Mouse (Mus musculus): ENCODE results near the gene Nip7. TPM values are rescaled to one million over a fixed set of nuclear protein-coding genes. Genes with fewer than 3 reads are reported as not detected.
"Not testable (repeated sequence)": the region's sequence is repeated elsewhere in the genome, so short reads cannot be mapped to it uniquely, and the experiment has no call there.

Nip7 gene
- total and polyA plus RNA-seq, 3 experiments = 166 to 231 (median 226) TPM

DNA sequence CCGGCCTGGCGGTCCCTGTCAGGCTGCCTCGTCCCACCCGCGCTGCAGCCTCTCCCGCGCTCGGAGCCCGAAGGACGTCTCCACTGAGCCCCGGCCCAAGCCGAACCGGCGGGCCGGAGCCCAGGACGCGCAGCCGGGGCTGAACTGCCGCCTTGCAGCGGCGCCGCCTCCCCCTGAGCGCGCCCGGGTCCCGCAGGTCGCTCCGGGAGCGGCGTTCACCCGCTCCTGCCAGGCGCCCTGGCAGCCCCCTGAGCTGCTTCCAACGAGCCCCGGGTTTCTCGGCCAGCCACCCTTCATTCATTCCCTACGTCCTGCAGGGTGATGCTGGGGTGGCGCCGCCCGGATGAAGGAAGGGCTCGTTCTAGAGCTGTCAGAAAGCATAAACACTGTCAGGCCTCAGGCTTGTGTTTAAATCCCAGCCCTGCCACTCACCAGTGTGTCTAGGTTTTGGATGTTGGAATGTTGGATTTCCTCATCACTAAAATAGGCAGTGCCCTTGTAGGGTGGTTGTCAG, 25.0 kb upstream of the Nip7 start:
- peaks cover 2% of the 10 kb centered on the region for H3K27me3 ChIP-seq (replicated peaks)
- peaks cover 13 to 32% of the 10 kb centered on the region in 2 experiments for H3K4me1 ChIP-seq (ENCODE audit: control insufficient read depth in 1 of 2, insufficient read depth in 2 of 2)
- TF ChIP-seq ZMIZ1 (IDR thresholded peaks at IDR 0.05; ENCODE audit: low read depth, low read length) = no peak
- 0 out of 2 replicates have a peak, but pooled peaks have one; percentile 45 for TF ChIP-seq UBTF (IDR thresholded peaks at IDR 0.05; ENCODE audit: low read depth, low read length)
- DNase-seq (ENCODE audit: extremely low read depth) = no peak
- peak overlapping the region; percentile 55 to 94 (median 92) for H3K4me3 ChIP-seq (replicated peaks in 1 of 3; ENCODE audit: low read depth in 2 of 3, low read length in 2 of 3, poor library complexity in 1 of 3)
- H3K79me2 ChIP-seq (replicated peaks; ENCODE audit: control insufficient read depth, extremely low read depth, insufficient read depth, poor library complexity, severe bottlenecking) = peaks cover 16% of the 10 kb centered on the region; the same call in 1 of the 2 replicates
- 0 out of 2 replicates have a peak overlapping the region, but pooled peaks have one; percentile 12 for H3K27ac ChIP-seq (ENCODE audit: insufficient read depth, low read depth)
- H3K36me3 ChIP-seq (replicated peaks in 1 of 2; ENCODE audit: control insufficient read depth in 1 of 2, insufficient read depth in 1 of 2, low read length in 1 of 2) = peaks cover 2 to 14% of the 10 kb centered on the region in 2 experiments
- no peaks in the 10 kb centered on the region for H3K9me3 ChIP-seq (replicated peaks; ENCODE audit: low read length)
- in situ Hi-C loops (cut with MboI; ENCODE audit: low pct_ligation_motif_present, low pct_unique_long_range_greater_than_20kb, low sequenced_read_pairs) (no loop called here), dilution Hi-C loops (cut with MboI; ENCODE audit: extremely low pct_ligation_motif_present, extremely low pct_unique_long_range_greater_than_20kb, low sequenced_read_pairs) (no loop called here)
- H3K9ac ChIP-seq (ENCODE audit: insufficient read depth, low read depth) = peak overlapping the region; percentile 86
- H3K4me2 ChIP-seq (ENCODE audit: insufficient read depth, low read depth, poor library complexity, severe bottlenecking) = peak overlapping the region; percentile 80

DNA sequence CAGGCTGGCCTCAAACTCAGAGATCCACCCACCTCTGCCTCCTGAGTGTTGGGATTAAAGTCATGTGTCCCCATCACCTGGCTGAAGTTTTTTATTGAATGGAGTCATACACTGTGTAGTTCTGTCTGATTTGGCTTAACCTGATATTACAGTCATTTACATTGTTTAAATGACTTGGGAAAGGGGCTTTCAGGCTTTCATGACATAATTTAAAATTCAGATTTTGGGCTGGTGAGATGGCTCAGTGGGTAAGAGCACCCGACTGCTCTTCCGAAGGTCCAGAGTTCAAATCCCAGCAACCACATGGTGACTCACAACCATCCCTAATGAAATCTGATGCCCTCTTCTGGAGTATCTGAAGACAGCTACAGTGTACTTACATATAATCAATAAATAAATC, 23.1 kb upstream of the Nip7 start:
- H3K9me3 ChIP-seq (replicated peaks; ENCODE audit: low read length); H3K4me3 ChIP-seq (replicated peaks in 1 of 3; ENCODE audit: low read depth in 2 of 3, low read length in 2 of 3, poor library complexity in 1 of 3); H3K4me2 ChIP-seq (ENCODE audit: insufficient read depth, low read depth, poor library complexity, severe bottlenecking); H3K27me3 ChIP-seq (replicated peaks); dilution Hi-C loops (cut with MboI; ENCODE audit: extremely low pct_ligation_motif_present, extremely low pct_unique_long_range_greater_than_20kb, low sequenced_read_pairs); DNase-seq (ENCODE audit: extremely low read depth); H3K9ac ChIP-seq (ENCODE audit: insufficient read depth, low read depth); H3K27ac ChIP-seq (ENCODE audit: insufficient read depth, low read depth); in situ Hi-C loops (cut with MboI; ENCODE audit: low pct_ligation_motif_present, low pct_unique_long_range_greater_than_20kb, low sequenced_read_pairs): not testable (repeated sequence)
- Histone ChIP-seq H3K4me1 (ENCODE audit: control insufficient read depth in 1 of 2, insufficient read depth in 2 of 2) (peaks cover 13 to 32% of the 10 kb centered on the region in 2 experiments), H3K79me2 (replicated peaks; ENCODE audit: control insufficient read depth, extremely low read depth, insufficient read depth, poor library complexity, severe bottlenecking) (peaks cover 16% of the 10 kb centered on the region; the same call in 1 of the 2 replicates), H3K36me3 (replicated peaks in 1 of 2; ENCODE audit: control insufficient read depth in 1 of 2, insufficient read depth in 1 of 2, low read length in 1 of 2) (peaks cover 9 to 23% of the 10 kb centered on the region in 2 experiments)
- 0 out of 2 replicates have a peak, but pooled peaks have one; percentile 65 for TF ChIP-seq TBP (conservative IDR thresholded peaks at IDR 0.05; ENCODE audit: low read depth, low read length)

DNA sequence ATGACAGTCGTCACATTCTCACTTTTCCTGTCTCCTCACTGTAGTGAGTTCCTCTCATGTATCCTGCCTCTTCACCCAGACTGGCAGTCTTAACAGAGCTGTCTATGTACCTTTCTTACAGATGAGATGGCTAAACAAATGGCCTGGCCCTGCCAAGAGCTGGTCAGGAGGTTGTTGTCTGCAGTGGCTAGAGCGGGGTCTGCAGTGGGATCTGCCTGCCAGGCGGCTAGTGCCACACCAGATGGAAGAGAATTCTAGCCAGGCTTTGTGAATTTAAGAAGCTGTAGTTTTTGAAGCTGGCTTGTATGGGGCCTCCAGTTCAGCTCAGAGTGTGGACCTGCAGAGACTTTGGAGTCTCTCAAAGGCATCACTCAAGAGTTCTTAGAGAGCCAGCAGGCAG, 21.0 kb upstream of the Nip7 start:
- TF ChIP-seq MAZ (IDR thresholded peaks at IDR 0.05; ENCODE audit: low read depth, low read length) = no peak
- TF ChIP-seq ELF1 (IDR thresholded peaks at IDR 0.05; ENCODE audit: low read depth, low read length) = no peak
- no peak for TF ChIP-seq UBTF (IDR thresholded peaks at IDR 0.05; ENCODE audit: low read depth, low read length)
- no peak for TF ChIP-seq ZNF384 (IDR thresholded peaks at IDR 0.05; ENCODE audit: low read depth, low read length)
- TF ChIP-seq CHD1 (IDR thresholded peaks at IDR 0.05; ENCODE audit: low read depth, low read length) = no peak
- no peak for TF ChIP-seq BHLHE40 (IDR thresholded peaks at IDR 0.05; ENCODE audit: low read depth, low read length)
- TF ChIP-seq USF2 (conservative IDR thresholded peaks at IDR 0.05; ENCODE audit: low read depth, low read length) = no peak
- TF ChIP-seq PAX5 (IDR thresholded peaks at IDR 0.05; ENCODE audit: low read length) = no peak
- TF ChIP-seq MXI1 (IDR thresholded peaks at IDR 0.05; ENCODE audit: low read depth, low read length) = no peak
- no peak for TF ChIP-seq POLR2AphosphoS2 (IDR thresholded peaks at IDR 0.05; ENCODE audit: low read depth, low read length)
- no peak for TF ChIP-seq CTCF (conservative IDR thresholded peaks at IDR 0.05 in 1 of 2, IDR thresholded peaks at IDR 0.05 in 1 of 2; ENCODE audit: low read depth in 2 of 2, low read length in 2 of 2)
- no peak for TF ChIP-seq SIN3A (IDR thresholded peaks at IDR 0.05; ENCODE audit: low read length)
- no peak for TF ChIP-seq JUND (conservative IDR thresholded peaks at IDR 0.05; ENCODE audit: low read depth, low read length)
- Histone ChIP-seq H3K4me1 (ENCODE audit: control insufficient read depth in 1 of 2, insufficient read depth in 2 of 2) (peaks cover 12 to 27% of the 10 kb centered on the region in 2 experiments), H3K4me3 (replicated peaks in 1 of 3; ENCODE audit: low read depth in 2 of 3, low read length in 2 of 3, poor library complexity in 1 of 3) (no peak overlapping the region), H3K9ac (ENCODE audit: insufficient read depth, low read depth) (no peak overlapping the region), H3K27me3 (replicated peaks) (no peaks in the 10 kb centered on the region), H3K4me2 (ENCODE audit: insufficient read depth, low read depth, poor library complexity, severe bottlenecking) (no peak overlapping the region), H3K27ac (ENCODE audit: insufficient read depth, low read depth) (no peak overlapping the region), H3K79me2 (replicated peaks; ENCODE audit: control insufficient read depth, extremely low read depth, insufficient read depth, poor library complexity, severe bottlenecking) (peaks cover 16% of the 10 kb centered on the region; the same call in 1 of the 2 replicates), H3K9me3 (replicated peaks; ENCODE audit: low read length) (no peaks in the 10 kb centered on the region), H3K36me3 (replicated peaks in 1 of 2; ENCODE audit: control insufficient read depth in 1 of 2, insufficient read depth in 1 of 2, low read length in 1 of 2) (peaks cover 22 to 42% of the 10 kb centered on the region in 2 experiments)
- in situ Hi-C loops (cut with MboI; ENCODE audit: low pct_ligation_motif_present, low pct_unique_long_range_greater_than_20kb, low sequenced_read_pairs) (no loop called here), dilution Hi-C loops (cut with MboI; ENCODE audit: extremely low pct_ligation_motif_present, extremely low pct_unique_long_range_greater_than_20kb, low sequenced_read_pairs) (no loop called here)
- DNase-seq (ENCODE audit: extremely low read depth) = no peak

Measured in CH12.LX (cell line).